Mouse (Mus musculus) layer of hippocampus, adult 2 months (tissue): Measurements from ENCODE around the gene Lmbr1l. TPM values are rescaled to one million over a fixed set of nuclear protein-coding genes. Genes with fewer than 3 reads are reported as not detected.

Source experiments
- DNase-seq, 2 experiments: peaks; one replicate each; pipeline ENCODE4 v3.0.0; 2022; ENCODE audit warnings: low spot score in 2 of 2
- H3K27ac ChIP-seq: fragments of 200-600 bp; 2 replicates; pipeline ENCODE4 v1.8.1; 2022
- H3K4me3 ChIP-seq: fragments of 200-600 bp; 2 replicates; pipeline ENCODE4 v1.8.1; 2022; ENCODE audit warnings: mild to moderate bottlenecking
- CTCF ChIP-seq: fragments of 200-600 bp; conservative IDR thresholded peaks from 2 replicates; pipeline ENCODE4 v1.8.1; 2022; ENCODE audit warnings: antibody characterized with exemption, mild to moderate bottlenecking, moderate library complexity
- total RNA-seq, 2 experiments: library from RNA; stranded (reverse); gene quantifications; 2 replicates each; pipeline ENCODE4 v1.2.3; 2021

The Lmbr1l gene
- total RNA-seq, 2 experiments from 2014 or later: 17.0 to 20.6 TPM

- Histone ChIP-seq H3K27ac (no peak within 1 kb of the TSS), H3K4me3 (no peak within 1 kb of the TSS; the same call in 1 of the 2 replicates)
- DNase-seq: no peak
- TF ChIP-seq CTCF: no peak
Observed at GRCm38 (mm10) chr15:98897928-98898800, 19.9 kb downstream of the Lmbr1l start, which contains the start of gene Dhh. Gene Dhh, minus strand, starts transcription at chr15:98898540.

- Histone ChIP-seq H3K27ac (no peak overlapping the region), H3K4me3 (no peak overlapping the region)
- TF ChIP-seq CTCF: no peak
- no peak for DNase-seq
Observed at GRCm38 (mm10) chr15:98897495-98897894, 20.5 kb downstream of the Lmbr1l start.

GRCm38 (mm10) chr15:98895635-98896589, 22.1 kb downstream of the Lmbr1l start:
- no peak overlapping the region for H3K27ac ChIP-seq
- H3K4me3 ChIP-seq: peak overlapping the region; percentile 20; the same call in 1 of the 2 replicates
- DNase-seq: no peak
- no peak for TF ChIP-seq CTCF

- H3K27ac ChIP-seq: no peak overlapping the region
- no peak for TF ChIP-seq CTCF
- no peak for DNase-seq
- H3K4me3 ChIP-seq: peak overlapping the region; percentile 64
Observed at GRCm38 (mm10) chr15:98894746-98895634, 23.0 kb downstream of the Lmbr1l start.

- Histone ChIP-seq H3K4me3 (peak within 1 kb of the TSS; percentile 64), H3K27ac (0 out of 2 replicates have a peak within 1 kb of the TSS, but pooled peaks have one; percentile 6)
- DNase-seq: peak; percentile 19 to 20
- TF ChIP-seq CTCF: no peak
Observed at GRCm38 (mm10) chr15:98893940-98894745, 23.9 kb downstream of the Lmbr1l start, which contains the start of gene Rhebl1. Gene Rhebl1, minus strand, starts transcription at chr15:98894540.

GRCm38 (mm10) chr15:98893036-98893435, 25.0 kb downstream of the Lmbr1l start:
- no peak for DNase-seq
- TF ChIP-seq CTCF: no peak
- Histone ChIP-seq H3K4me3 (no peak overlapping the region), H3K27ac (no peak overlapping the region)

GRCm38 (mm10) chr15:98891907-98892606, 26.0 kb downstream of the Lmbr1l start:
- peak; percentile 74 to 76 for DNase-seq
- TF ChIP-seq CTCF: peak; percentile 95
- no peak overlapping the region for H3K4me3 ChIP-seq
- no peak overlapping the region for H3K27ac ChIP-seq

GRCm38 (mm10) chr15:98891198-98891742, 26.8 kb downstream of the Lmbr1l start:
- H3K4me3 ChIP-seq: no peak overlapping the region
- TF ChIP-seq CTCF: no peak
- H3K27ac ChIP-seq: no peak overlapping the region
- no peak for DNase-seq

- Histone ChIP-seq H3K4me3 (no peak overlapping the region), H3K27ac (no peak overlapping the region)
- no peak for TF ChIP-seq CTCF
- DNase-seq: no peak
Observed at GRCm38 (mm10) chr15:98887526-98887925, 30.5 kb downstream of the Lmbr1l start.

- Histone ChIP-seq H3K4me3 (no peak overlapping the region), H3K27ac (no peak overlapping the region)
- DNase-seq: no peak
- 0 out of 2 replicates have a peak, but pooled peaks have one; percentile 8 for TF ChIP-seq CTCF
Observed at GRCm38 (mm10) chr15:98886667-98887387, 31.2 kb downstream of the Lmbr1l start.
